Mouse (Mus musculus) right cerebral cortex, postnatal 36 days (tissue): ENCODE data around the gene Sgsm3.
"Not testable (repeated sequence)": the region's sequence is repeated elsewhere in the genome, so short reads cannot be mapped to it uniquely, and the experiment has no call there.

Experiments used
- DNase-seq, 2 experiments: peaks; one replicate each; pipeline ENCODE4 v3.0.0; 2022; ENCODE audit warnings: low spot score in 2 of 2, mixed read lengths in 1 of 2

The Sgsm3 gene

GRCm38 (mm10) chr15:80977620-80978334, at the start of gene Sgsm3:
Gene Sgsm3, plus strand, starts transcription at chr15:80977765.
- DNase-seq, result peak; percentile 71 to 82

- DNase-seq, result no peak
Measured at GRCm38 (mm10) chr15:80928811-80929355, 48.7 kb upstream of the Sgsm3 start.

- no peak for DNase-seq
Measured at GRCm38 (mm10) chr15:80930048-80930571, 47.5 kb upstream of the Sgsm3 start.

- DNase-seq, result not testable (repeated sequence)
Measured at GRCm38 (mm10) chr15:80930676-80931320, 46.8 kb upstream of the Sgsm3 start.

- no peak for DNase-seq
Measured at GRCm38 (mm10) chr15:80931345-80931960, 46.1 kb upstream of the Sgsm3 start.

- DNase-seq, result no peak
Measured at GRCm38 (mm10) chr15:80934841-80935240, 42.7 kb upstream of the Sgsm3 start.

GRCm38 (mm10) chr15:80936686-80937085, 40.9 kb upstream of the Sgsm3 start:
- no peak for DNase-seq

GRCm38 (mm10) chr15:80938615-80939014, 39.0 kb upstream of the Sgsm3 start:
- no peak for DNase-seq

- no peak for DNase-seq
Measured at GRCm38 (mm10) chr15:80939401-80939800, 38.2 kb upstream of the Sgsm3 start.

- no peak for DNase-seq
Measured at GRCm38 (mm10) chr15:80941468-80942040, 36.0 kb upstream of the Sgsm3 start.

GRCm38 (mm10) chr15:80945851-80946250, 31.7 kb upstream of the Sgsm3 start:
- DNase-seq, result no peak

GRCm38 (mm10) chr15:80948145-80949135, 29.1 kb upstream of the Sgsm3 start, which contains the start of gene Adsl:
Gene Adsl, plus strand, starts transcription at chr15:80948490.
- DNase-seq, result peak; percentile 76 to 77

GRCm38 (mm10) chr15:80949431-80949830, 28.1 kb upstream of the Sgsm3 start:
- no peak for DNase-seq

- no peak for DNase-seq
Measured at GRCm38 (mm10) chr15:80950055-80950454, 27.5 kb upstream of the Sgsm3 start.

- DNase-seq, result no peak
Measured at GRCm38 (mm10) chr15:80953971-80954370, 23.6 kb upstream of the Sgsm3 start.

- DNase-seq, result no peak
Measured at GRCm38 (mm10) chr15:80954861-80955260, 22.7 kb upstream of the Sgsm3 start.

- DNase-seq, result no peak
Measured at GRCm38 (mm10) chr15:80955836-80956438, 21.6 kb upstream of the Sgsm3 start.

GRCm38 (mm10) chr15:80969371-80969770, 8.2 kb upstream of the Sgsm3 start:
- DNase-seq, result no peak

GRCm38 (mm10) chr15:80974311-80974710, 3.3 kb upstream of the Sgsm3 start:
- no peak for DNase-seq

- DNase-seq, result no peak
Measured at GRCm38 (mm10) chr15:80975666-80976065, 1.9 kb upstream of the Sgsm3 start.
